Mouse (Mus musculus): ENCODE data around the gene 2700049A03Rik. TPM values are rescaled to one million over a fixed set of nuclear protein-coding genes. Genes with fewer than 3 reads are reported as not detected.

2700049A03Rik gene
- total and polyA plus RNA-seq, 3 experiments, result 7.7 to 10.0 (median 9.4) TPM

- no peaks in the 10 kb centered on the region for H3K36me3 ChIP-seq (replicated peaks in 1 of 2; ENCODE audit: control insufficient read depth in 1 of 2, insufficient read depth in 1 of 2, low read length in 1 of 2)
- in situ Hi-C loops (cut with MboI; ENCODE audit: low pct_ligation_motif_present, low pct_unique_long_range_greater_than_20kb, low sequenced_read_pairs), result no loop called here
- no peak overlapping the region for H3K27ac ChIP-seq (ENCODE audit: insufficient read depth, low read depth)
- H3K79me2 ChIP-seq (replicated peaks; ENCODE audit: control insufficient read depth, extremely low read depth, insufficient read depth, poor library complexity, severe bottlenecking), result no peaks in the 10 kb centered on the region
- peaks cover 5% of the 10 kb centered on the region for H3K9me3 ChIP-seq (replicated peaks; ENCODE audit: low read length)
- no peak overlapping the region for H3K9ac ChIP-seq (ENCODE audit: insufficient read depth, low read depth)
- no peak overlapping the region for H3K4me3 ChIP-seq (replicated peaks in 1 of 3; ENCODE audit: low read depth in 2 of 3, low read length in 2 of 3, poor library complexity in 1 of 3)
- no peak overlapping the region for H3K4me2 ChIP-seq (ENCODE audit: insufficient read depth, low read depth, poor library complexity, severe bottlenecking)
- H3K27me3 ChIP-seq (replicated peaks), result no peaks in the 10 kb centered on the region
- no peak for DNase-seq (ENCODE audit: extremely low read depth)
- no peaks in the 10 kb centered on the region for H3K4me1 ChIP-seq (ENCODE audit: control insufficient read depth in 1 of 2, insufficient read depth in 2 of 2)
- TF ChIP-seq GABPA (IDR thresholded peaks at IDR 0.05; ENCODE audit: insufficient replicate concordance, low read depth, low read length) (no peak), JUND (conservative IDR thresholded peaks at IDR 0.05; ENCODE audit: low read depth, low read length) (no peak), ZNF384 (IDR thresholded peaks at IDR 0.05; ENCODE audit: low read depth, low read length) (no peak)
- dilution Hi-C loops (cut with MboI; ENCODE audit: extremely low pct_ligation_motif_present, extremely low pct_unique_long_range_greater_than_20kb, low sequenced_read_pairs), result no loop called here
Measured at GRCm38 (mm10) chr12:71264211-71264610, 127.6 kb downstream of the 2700049A03Rik start.

GRCm38 (mm10) chr12:71269367-71269766, 132.7 kb downstream of the 2700049A03Rik start:
- no peak for DNase-seq (ENCODE audit: extremely low read depth)
- Histone ChIP-seq H3K27me3 (replicated peaks) (no peaks in the 10 kb centered on the region), H3K79me2 (replicated peaks; ENCODE audit: control insufficient read depth, extremely low read depth, insufficient read depth, poor library complexity, severe bottlenecking) (no peaks in the 10 kb centered on the region), H3K4me1 (ENCODE audit: control insufficient read depth in 1 of 2, insufficient read depth in 2 of 2) (no peaks in the 10 kb centered on the region), H3K9ac (ENCODE audit: insufficient read depth, low read depth) (no peak overlapping the region), H3K4me3 (replicated peaks in 1 of 3; ENCODE audit: low read depth in 2 of 3, low read length in 2 of 3, poor library complexity in 1 of 3) (no peak overlapping the region), H3K9me3 (replicated peaks; ENCODE audit: low read length) (peaks cover 2% of the 10 kb centered on the region), H3K27ac (ENCODE audit: insufficient read depth, low read depth) (no peak overlapping the region), H3K36me3 (replicated peaks in 1 of 2; ENCODE audit: control insufficient read depth in 1 of 2, insufficient read depth in 1 of 2, low read length in 1 of 2) (no peaks in the 10 kb centered on the region), H3K4me2 (ENCODE audit: insufficient read depth, low read depth, poor library complexity, severe bottlenecking) (no peak overlapping the region)
- dilution Hi-C loops (cut with MboI; ENCODE audit: extremely low pct_ligation_motif_present, extremely low pct_unique_long_range_greater_than_20kb, low sequenced_read_pairs), result no loop called here
- in situ Hi-C loops (cut with MboI; ENCODE audit: low pct_ligation_motif_present, low pct_unique_long_range_greater_than_20kb, low sequenced_read_pairs), result no loop called here
- TF ChIP-seq ZMIZ1 (IDR thresholded peaks at IDR 0.05; ENCODE audit: low read depth, low read length) (no peak), CHD2 (IDR thresholded peaks at IDR 0.05; ENCODE audit: low read length) (no peak), MAX (IDR thresholded peaks at IDR 0.05; ENCODE audit: low read length) (no peak), ZC3H11A (IDR thresholded peaks at IDR 0.05; ENCODE audit: low read depth, low read length) (no peak), BHLHE40 (IDR thresholded peaks at IDR 0.05; ENCODE audit: low read depth, low read length) (no peak), POLR2AphosphoS2 (IDR thresholded peaks at IDR 0.05; ENCODE audit: low read depth, low read length) (no peak), MAFK (IDR thresholded peaks at IDR 0.05; ENCODE audit: insufficient replicate concordance, low read length) (no peak), RCOR1 (conservative IDR thresholded peaks at IDR 0.05; ENCODE audit: low read depth, low read length) (no peak), HCFC1 (IDR thresholded peaks at IDR 0.05; ENCODE audit: low read depth, low read length) (no peak), JUN (IDR thresholded peaks at IDR 0.05; ENCODE audit: insufficient read depth, low read depth, low read length) (no peak), POLR2A (IDR thresholded peaks at IDR 0.05; ENCODE audit: low read depth, low read length) (no peak), JUND (conservative IDR thresholded peaks at IDR 0.05; ENCODE audit: low read depth, low read length) (no peak), ETS1 (conservative IDR thresholded peaks at IDR 0.05; ENCODE audit: low read depth, low read length) (no peak), IRF4 (IDR thresholded peaks at IDR 0.05; ENCODE audit: low read depth, low read length) (no peak), GABPA (IDR thresholded peaks at IDR 0.05; ENCODE audit: insufficient replicate concordance, low read depth, low read length) (no peak), MYC (IDR thresholded peaks at IDR 0.05; ENCODE audit: low read depth, low read length) (no peak), CHD1 (IDR thresholded peaks at IDR 0.05; ENCODE audit: low read depth, low read length) (no peak), USF1 (IDR thresholded peaks at IDR 0.05; ENCODE audit: low read depth, low read length) (no peak), PAX5 (IDR thresholded peaks at IDR 0.05; ENCODE audit: low read length) (no peak), ZNF384 (IDR thresholded peaks at IDR 0.05; ENCODE audit: low read depth, low read length) (no peak)
